Mouse (Mus musculus) left cerebral cortex, postnatal 10 days (tissue): Measurements from ENCODE around the gene Ccdc42. TPM values are rescaled to one million over a fixed set of nuclear protein-coding genes. Genes with fewer than 3 reads are reported as not detected.

Experiments
- DNase-seq, 2 experiments: peaks; one replicate each; pipeline ENCODE4 v3.0.0; 2021 to 2022; ENCODE audit warnings: low spot score in 2 of 2, mixed read lengths in 1 of 2; ENCODE audit errors: extremely low spot score in 1 of 2
- intact Hi-C: fragments of 180-260 bp; cut with DNase I; formaldehyde crosslinking; loops from one replicate; pipeline ENCODE4 v1.15.1; 2025
- total RNA-seq, 2 experiments: library from RNA; stranded (reverse); gene quantifications; 2 replicates each; pipeline ENCODE4 v1.2.3; 2021

Ccdc42 gene
- total RNA-seq, 2 experiments from 2014 or later: 0.51 to 0.65 TPM

GRCm38 (mm10) chr11:68631611-68632316 is 44.9 kb downstream of the Ccdc42 start:
- DNase-seq: no peak

GRCm38 (mm10) chr11:68637861-68638615 is 51.2 kb downstream of the Ccdc42 start:
- no peak for DNase-seq
- intact Hi-C loops: no loop called here

More at GRCm38 (mm10) chr11:68631611-68632316, 44.9 kb downstream of the Ccdc42 start:
- intact Hi-C loops: no loop called here

GRCm38 (mm10) chr11:68641361-68641760 is 54.5 kb downstream of the Ccdc42 start:
- intact Hi-C loops: no loop called here
- DNase-seq: no peak

GRCm38 (mm10) chr11:68644781-68645180 is 58.0 kb downstream of the Ccdc42 start:
- DNase-seq: no peak
- intact Hi-C loops: no loop called here

Other genes with a start within 250 kb of the Ccdc42 start
- gene Ntn1, start 186.2 kb upstream of the Ccdc42 start, total RNA-seq: 10 to 100 TPM in 1 of 2 experiments, 1 to 10 TPM in 1; 8.8 to 10.6 TPM
- 1 to 10 TPM; 2.5 to 2.7 TPM for gene Pik3r5, start 154.9 kb upstream of the Ccdc42 start, total RNA-seq
- gene Pik3r6, start 84.0 kb upstream of the Ccdc42 start, total RNA-seq: 1 to 10 TPM; 4.1 to 4.3 TPM
- gene Mfsd6l, start 30.8 kb upstream of the Ccdc42 start, total RNA-seq: not detected
- gene Myh10, start 104.5 kb downstream of the Ccdc42 start, total RNA-seq: 100 to 1,000 TPM; 210 to 217 TPM